Mouse (Mus musculus) heart, postnatal 0 days (tissue): Measurements from ENCODE around the gene Tbx15. TPM values are rescaled to one million over a fixed set of nuclear protein-coding genes. Genes with fewer than 3 reads are reported as not detected.

Experiments
- ATAC-seq: fragments of 200-750 bp; cut with Nextera tagmentation; 2 replicates; pipeline ENCODE4 v1.8.0; 2017; ENCODE audit warnings: low read depth, moderate number of reproducible peaks, moderate library complexity; ENCODE audit not compliant: insufficient read depth
- DNase-seq: peaks from one replicate; pipeline ENCODE4 v3.0.0-alpha.2; 2016; ENCODE audit warnings: low spot score
- H3K27ac ChIP-seq: fragments of 300-500 bp; sonication (generic); 2 replicates; pipeline ENCODE4 v1.5.1; 2014; ENCODE audit warnings: low read depth, mild to moderate bottlenecking
- H3K27me3 ChIP-seq: fragments of 300-500 bp; sonication (generic); 2 replicates; pipeline ENCODE4 v1.6.1; 2014; ENCODE audit warnings: low read length, mixed read lengths; ENCODE audit not compliant: control insufficient read depth, insufficient read depth
- H3K36me3 ChIP-seq: fragments of 300-500 bp; sonication (generic); replicated peaks from 2 replicates; pipeline ENCODE4 v1.6.1; 2014; ENCODE audit warnings: low read length, mixed read lengths; ENCODE audit not compliant: control insufficient read depth, insufficient read depth
- H3K4me1 ChIP-seq: fragments of 300-500 bp; sonication (generic); 2 replicates; pipeline ENCODE4 v1.6.1; 2014; ENCODE audit warnings: antibody characterized with exemption; ENCODE audit not compliant: control insufficient read depth, insufficient read depth
- H3K4me2 ChIP-seq: fragments of 300-500 bp; sonication (generic); 2 replicates; pipeline ENCODE4 v1.6.1; 2014; ENCODE audit warnings: low read depth, mild to moderate bottlenecking, low read length, moderate library complexity
- H3K4me3 ChIP-seq: fragments of 300-500 bp; sonication (generic); 2 replicates; pipeline ENCODE4 v1.5.1; 2014; ENCODE audit warnings: low read depth, low read length
- H3K9ac ChIP-seq: fragments of 300-500 bp; sonication (generic); replicated peaks from 2 replicates; pipeline ENCODE4 v1.6.1; 2014; ENCODE audit warnings: low read depth, low read length, mixed read lengths
- H3K9me3 ChIP-seq: fragments of 300-500 bp; sonication (generic); replicated peaks from 2 replicates; pipeline ENCODE4 v1.6.1; 2016; ENCODE audit warnings: low read length; ENCODE audit not compliant: control insufficient read depth
- CTCF ChIP-seq: IDR thresholded peaks from 2 replicates; pipeline ENCODE4 v1.5.1; 2016; ENCODE audit warnings: antibody characterized with exemption, control low read depth, low read depth
- EP300 ChIP-seq: IDR thresholded peaks from 2 replicates; pipeline ENCODE4 v1.6.1; 2016; ENCODE audit warnings: antibody characterized with exemption, low read depth
- WGBS: fragments of 180-500 bp; shearing (Covaris S2); extraction: QIAGEN DNeasy Blood & Tissue Kit; methylation state at CpG from one replicate; pipeline ENCODE4 v1.1.7; 2014; 5-methylcytosine and 5-hydroxymethylcytosine counted together
- polyA plus RNA-seq: library from polyadenylated mRNA; unstranded; fragments of >200 nt; fragmentation: Nextera tagmentation; extraction: Ambion mirVana; gene quantifications from 2 replicates; pipeline ENCODE4 v1.2.1, GENCODE M21; 2015
- total RNA-seq: library from RNA; depleted of rRNA; stranded (reverse); fragments of >200 nt; gene quantifications from 2 replicates; pipeline ENCODE4 v1.2.3, GENCODE M21; 2014; ENCODE audit warnings: low replicate concordance

The Tbx15 gene
- total and polyA plus RNA-seq, 2 experiments from 2014 or later = 0.10 to 1.5 TPM

DNA sequence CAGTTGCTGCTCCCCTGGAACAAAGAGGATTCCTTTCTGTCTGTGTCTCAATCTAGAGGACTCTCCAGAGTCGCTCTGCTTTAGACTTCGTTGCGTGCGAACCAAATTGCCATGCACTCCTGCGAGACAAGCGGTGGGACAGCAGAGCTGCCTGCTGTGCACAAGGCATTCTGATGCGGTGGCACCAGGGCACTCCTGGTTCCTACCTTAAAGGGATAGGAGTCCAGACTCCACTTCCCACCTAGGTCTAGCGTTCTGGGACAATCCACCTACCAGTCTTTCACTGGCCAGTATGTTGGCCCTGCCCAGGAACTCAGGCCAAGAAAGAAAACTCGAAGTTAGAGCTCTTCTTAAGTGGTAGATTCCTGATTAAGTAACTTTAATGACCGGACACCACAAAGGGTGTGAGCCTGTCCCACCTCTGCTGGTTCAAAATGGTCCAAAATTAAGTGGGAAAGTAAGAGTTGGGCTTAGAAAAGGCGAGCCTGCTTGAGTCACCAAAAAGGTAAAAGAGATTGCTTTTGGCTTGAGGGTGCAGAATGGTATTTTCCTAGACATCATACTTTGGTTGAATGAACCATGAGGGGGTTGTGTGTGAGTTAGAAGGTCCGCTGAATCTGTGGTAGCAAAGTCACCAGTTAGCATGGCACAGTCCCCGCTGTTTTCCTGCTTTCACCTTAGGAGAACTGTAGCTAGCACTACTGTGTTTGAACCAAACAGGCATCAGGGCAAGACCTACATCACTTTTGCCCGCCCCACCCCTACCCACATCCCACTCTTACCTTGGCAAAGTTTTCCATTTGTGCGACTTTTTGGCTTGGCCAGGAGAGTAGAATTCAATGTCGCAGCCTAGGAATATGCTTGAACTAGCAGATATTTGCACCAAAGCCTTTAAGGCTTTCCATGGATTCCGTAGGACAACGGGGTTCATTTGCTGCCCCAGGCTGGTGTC lies 4.1 kb upstream of the Tbx15 start:
- DNase-seq (no peak), ATAC-seq (no peak)
- Histone ChIP-seq H3K4me1 (peaks cover 14% of the 10 kb centered on the region; the same call in 1 of the 2 replicates), H3K4me2 (no peak overlapping the region), H3K27me3 (peaks cover 73% of the 10 kb centered on the region), H3K9me3 (no peaks in the 10 kb centered on the region), H3K27ac (no peak overlapping the region), H3K4me3 (no peak overlapping the region), H3K9ac (no peak overlapping the region), H3K36me3 (no peaks in the 10 kb centered on the region)
- WGBS = 7% methylated on average over 18 of the region's 18 CpGs
- TF ChIP-seq EP300 = no peak
- no peak for TF ChIP-seq CTCF

DNA sequence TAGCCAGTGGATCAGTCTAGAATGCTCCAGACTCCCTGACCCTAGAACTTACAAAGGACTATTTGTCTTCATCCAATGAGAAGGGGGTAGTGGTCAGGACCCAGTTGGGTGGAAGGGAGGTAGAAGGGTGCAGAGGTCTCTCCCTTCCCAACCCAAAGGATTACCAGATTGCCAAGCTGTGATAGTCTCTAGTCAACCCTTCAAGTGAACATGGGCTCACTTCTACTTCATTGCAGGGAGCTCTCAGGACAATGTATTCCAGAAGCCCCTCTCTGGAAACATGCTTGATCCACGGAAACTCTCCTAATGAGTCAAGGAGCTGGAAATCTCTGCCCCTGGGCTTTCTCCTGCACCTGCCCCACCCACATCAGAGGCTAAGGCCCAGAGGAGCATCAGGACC lies 1.5 kb upstream of the Tbx15 start:
- H3K27ac ChIP-seq = no peak overlapping the region
- no peak overlapping the region for H3K4me2 ChIP-seq
- no peak overlapping the region for H3K9ac ChIP-seq
- WGBS = 0% methylated on average over 1 of the region's 1 CpGs
- TF ChIP-seq EP300 (no peak), CTCF (no peak)
- H3K9me3 ChIP-seq = no peaks in the 10 kb centered on the region
- DNase-seq (no peak), ATAC-seq (no peak)
- H3K4me3 ChIP-seq = no peak overlapping the region
- H3K27me3 ChIP-seq = peaks cover 95% of the 10 kb centered on the region
- peaks cover 13% of the 10 kb centered on the region; the same call in 1 of the 2 replicates for H3K4me1 ChIP-seq
- H3K36me3 ChIP-seq = no peaks in the 10 kb centered on the region

DNA sequence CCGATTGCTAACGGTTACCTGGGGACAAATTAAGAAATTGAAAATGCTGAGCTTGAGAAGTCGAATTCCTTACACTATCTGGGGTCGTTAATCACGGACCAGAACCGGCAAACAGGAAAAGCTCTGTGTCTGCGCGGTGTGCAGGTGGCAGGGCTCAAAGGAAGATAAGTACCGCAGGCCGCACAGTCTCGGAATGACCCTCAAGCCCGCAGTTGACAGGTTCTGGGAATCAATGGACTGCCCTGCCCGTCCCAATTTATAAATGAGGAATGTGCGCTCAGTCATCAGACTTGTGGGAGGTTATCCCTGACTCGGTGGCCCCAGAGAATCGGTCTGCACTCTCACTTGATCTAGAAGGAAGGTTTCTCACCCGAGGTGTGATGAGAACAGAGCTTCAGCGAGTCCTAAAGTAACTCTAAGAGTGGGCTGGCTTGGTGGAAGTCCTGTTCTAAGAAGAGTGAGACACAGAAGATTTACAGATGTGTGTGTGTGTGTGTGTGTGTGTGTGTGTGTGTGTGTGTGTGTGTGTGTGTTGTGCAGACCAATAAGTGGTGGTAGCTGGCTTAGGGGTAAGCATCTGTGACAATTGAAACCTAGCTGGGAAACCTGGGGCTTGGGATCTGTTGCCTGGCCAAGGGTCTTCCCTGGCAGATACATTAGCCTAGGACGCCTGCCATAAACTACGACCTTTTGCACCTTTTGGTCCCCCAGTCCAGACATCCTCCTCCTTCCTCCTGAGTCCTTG lies 708 bp upstream of the Tbx15 start:
- no peak overlapping the region for H3K27ac ChIP-seq
- WGBS = 4% methylated on average over 20 of the region's 20 CpGs
- TF ChIP-seq EP300 (no peak), CTCF (no peak)
- peaks cover 5% of the 10 kb centered on the region; the same call in 1 of the 2 replicates for H3K4me1 ChIP-seq
- H3K9ac ChIP-seq = no peak overlapping the region
- no peaks in the 10 kb centered on the region for H3K9me3 ChIP-seq
- peaks cover 97% of the 10 kb centered on the region for H3K27me3 ChIP-seq
- H3K36me3 ChIP-seq = no peaks in the 10 kb centered on the region
- H3K4me2 ChIP-seq = no peak overlapping the region
- DNase-seq = no peak
- ATAC-seq = no peak
- peak overlapping the region; percentile 37; the same call in 1 of the 2 replicates for H3K4me3 ChIP-seq

DNA sequence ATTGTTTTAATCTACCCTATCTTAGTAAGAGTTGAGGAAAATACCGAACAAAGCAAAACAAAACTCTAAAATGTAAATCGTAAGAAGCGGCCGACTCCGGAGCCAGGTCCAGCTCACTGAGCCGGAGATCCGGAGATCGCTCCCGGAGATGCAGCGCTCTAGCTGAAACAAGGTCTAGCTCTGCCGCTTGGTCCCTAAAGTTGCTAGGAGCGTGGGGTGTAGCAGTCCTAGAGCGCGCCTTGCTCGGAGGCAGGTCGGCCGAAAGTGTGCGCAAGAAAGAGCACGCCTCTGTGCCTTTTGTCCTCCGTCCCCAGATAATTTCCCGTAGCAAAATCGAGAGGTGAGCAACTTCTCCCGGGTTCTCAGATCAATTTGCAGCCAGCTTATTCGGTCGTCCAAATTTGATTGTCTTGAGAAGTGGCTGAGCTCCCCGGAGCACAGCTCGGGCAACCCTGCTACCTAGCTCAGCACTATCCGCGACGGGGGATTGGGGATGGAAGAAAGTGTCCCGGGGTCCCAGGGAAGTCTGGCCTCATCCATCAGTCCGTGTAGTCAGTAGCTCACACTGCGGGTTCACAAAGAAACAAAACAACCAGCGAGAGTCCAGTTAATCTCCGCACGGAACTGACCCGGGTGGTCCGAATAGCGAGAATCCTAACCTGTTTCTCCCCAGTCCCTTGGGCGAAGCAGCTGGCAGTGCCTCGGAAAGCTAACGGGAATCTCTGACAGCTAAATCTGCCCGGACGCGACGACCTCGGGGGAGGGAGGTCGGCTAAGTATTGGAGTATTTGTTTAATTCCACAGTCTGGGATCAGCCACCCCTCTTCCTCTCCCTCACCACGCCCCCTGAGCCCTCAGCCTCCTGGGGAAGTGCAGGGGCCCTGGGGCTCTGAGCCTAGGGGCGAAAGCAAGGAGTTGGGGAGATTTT lies 894 bp downstream of the Tbx15 start:
- ATAC-seq = no peak
- WGBS = 1% methylated on average over 50 of the region's 50 CpGs

DNA sequence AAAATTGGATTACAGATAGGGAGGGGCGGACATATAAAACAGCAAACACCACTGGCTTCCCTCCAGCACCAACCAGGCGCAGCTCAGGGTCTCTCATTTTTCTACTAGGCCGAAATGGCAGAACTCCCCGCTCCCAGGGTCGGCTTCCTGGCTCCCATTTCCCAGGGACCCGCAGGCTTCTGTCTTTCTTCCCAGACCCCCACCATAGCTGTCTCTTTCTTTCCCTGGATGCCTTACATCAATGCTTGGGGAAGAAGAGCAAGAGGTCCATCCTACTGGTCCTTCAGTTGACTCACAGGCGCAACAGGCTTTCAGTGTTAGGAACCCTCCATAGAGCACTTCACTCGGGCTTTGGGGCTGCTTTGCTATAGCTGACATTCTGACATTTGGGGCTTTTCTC lies 2.3 kb downstream of the Tbx15 start:
- TF ChIP-seq EP300 (no peak), CTCF (no peak)
- ATAC-seq (no peak), DNase-seq (no peak)
- H3K4me1 ChIP-seq = 0 out of 2 replicates have a peak, but pooled peaks cover 4% of the 10 kb centered on the region
- H3K27ac ChIP-seq = no peak overlapping the region
- no peaks in the 10 kb centered on the region for H3K36me3 ChIP-seq
- no peak overlapping the region for H3K9ac ChIP-seq
- no peaks in the 10 kb centered on the region for H3K9me3 ChIP-seq
- H3K4me2 ChIP-seq = no peak overlapping the region
- no peak overlapping the region for H3K4me3 ChIP-seq
- 8% methylated on average over 8 of the region's 8 CpGs for WGBS
- H3K27me3 ChIP-seq = peaks cover 100% of the 10 kb centered on the region

More for the DNA sequence above, 894 bp downstream of the Tbx15 start:
- Histone ChIP-seq H3K9me3 (no peaks in the 10 kb centered on the region), H3K4me2 (peak overlapping the region; percentile 41), H3K4me1 (0 out of 2 replicates have a peak, but pooled peaks cover 4% of the 10 kb centered on the region), H3K9ac (no peak overlapping the region), H3K4me3 (peak overlapping the region; percentile 37), H3K27me3 (peaks cover 98% of the 10 kb centered on the region), H3K27ac (no peak overlapping the region), H3K36me3 (no peaks in the 10 kb centered on the region)
- TF ChIP-seq EP300 = no peak
- TF ChIP-seq CTCF = no peak
- DNase-seq = no peak
